Mouse (Mus musculus): ENCODE data around the gene Zfp568.
"Not testable (repeated sequence)": the region's sequence is repeated elsewhere in the genome, so short reads cannot be mapped to it uniquely, and the experiment has no call there.

GRCm38 (mm10) chr7:29965115-29965810 lies 18.5 kb upstream of the Zfp568 start:
- TF ChIP-seq POLR2A (IDR thresholded peaks at IDR 0.05; ENCODE audit: insufficient read length, low read depth); MAX (IDR thresholded peaks at IDR 0.05; ENCODE audit: low read depth): not testable (repeated sequence)

Measured in myocyte (in vitro differentiated cells).